Mouse (Mus musculus): ENCODE data around the gene Laptm5. TPM values are rescaled to one million over a fixed set of nuclear protein-coding genes. Genes with fewer than 3 reads are reported as not detected.

Gene Laptm5
- 18.9 and 19.0 TPM in 2 replicates for polyA plus RNA-seq (2012; rRNA removed)

DNA sequence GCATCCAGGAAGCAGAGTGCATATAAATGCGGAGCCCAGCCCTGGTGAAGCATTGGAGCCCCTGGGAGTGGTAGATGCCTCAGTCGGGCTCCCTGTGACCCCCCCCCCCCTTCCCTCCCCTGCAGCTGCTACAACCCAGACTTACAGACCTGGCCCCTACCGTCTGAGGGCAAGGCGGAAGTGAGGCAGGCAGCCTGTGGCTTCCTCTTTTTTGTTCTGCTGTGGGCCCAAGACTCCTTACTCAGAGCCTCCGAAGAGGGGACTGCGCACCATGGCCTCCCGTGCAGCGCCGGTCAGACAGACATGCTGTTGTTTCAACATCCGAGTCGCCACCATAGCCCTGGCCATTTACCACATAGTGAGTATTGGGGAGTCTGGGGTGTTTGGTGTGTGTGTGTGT is at the start of gene Laptm5:
Gene Laptm5 (plus strand): TSS at position 49 of the 400 bp plus-strand sequence.
- TF ChIP-seq POLR2A (IDR thresholded peaks at IDR 0.05; ENCODE audit: borderline replicate concordance, insufficient read depth, low read length) (no peak), CTCF (IDR thresholded peaks at IDR 0.05; ENCODE audit: borderline replicate concordance, insufficient read depth, low read depth, low read length) (no peak)
- 74% methylated on average over 11 of the region's 11 CpGs for WGBS
- DNase-seq, result no peak
- H3K27me3 ChIP-seq (ENCODE audit: control insufficient read depth, insufficient read depth, low read length), result no peaks in the 10 kb centered on the region
- peaks cover 7% of the 10 kb centered on the region; the same call in 1 of the 2 replicates for H3K4me1 ChIP-seq (ENCODE audit: control insufficient read depth, insufficient read depth, low read length)
- H3K27ac ChIP-seq (ENCODE audit: insufficient read depth, low read length), result no peak within 1 kb of the TSS
- no peak within 1 kb of the TSS for H3K4me3 ChIP-seq (replicated peaks; ENCODE audit: insufficient read depth, low read depth, low read length)

DNA sequence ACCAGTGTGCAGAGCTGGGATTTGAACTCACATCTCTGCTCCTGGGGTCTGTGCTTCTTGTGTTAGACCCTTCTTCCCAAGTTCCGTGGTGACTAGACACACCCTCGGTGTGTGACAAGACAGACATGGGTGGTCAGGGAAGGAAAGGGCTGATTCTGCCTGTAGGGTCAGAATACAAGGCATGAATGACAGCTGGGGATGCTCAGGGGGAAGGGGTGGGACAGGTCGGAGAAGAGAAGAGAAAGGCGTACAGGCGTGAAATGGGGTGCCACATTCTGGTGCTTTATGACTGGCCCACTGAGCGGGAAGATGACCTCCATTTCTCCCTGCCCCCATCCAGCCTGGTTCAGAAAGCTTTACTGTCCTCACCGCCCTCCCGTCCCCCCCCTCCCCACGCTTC is 47.5 kb upstream of the Laptm5 start:
- H3K27ac ChIP-seq (ENCODE audit: insufficient read depth, low read length), result no peak overlapping the region
- WGBS, result 46% methylated on average over 8 of the region's 9 CpGs
- no peak for DNase-seq
- H3K27me3 ChIP-seq (ENCODE audit: control insufficient read depth, insufficient read depth, low read length), result no peaks in the 10 kb centered on the region
- no peak for TF ChIP-seq POLR2A (IDR thresholded peaks at IDR 0.05; ENCODE audit: borderline replicate concordance, insufficient read depth, low read length)
- no peak for TF ChIP-seq CTCF (IDR thresholded peaks at IDR 0.05; ENCODE audit: borderline replicate concordance, insufficient read depth, low read depth, low read length)
- H3K4me3 ChIP-seq (replicated peaks; ENCODE audit: insufficient read depth, low read depth, low read length), result no peak overlapping the region
- H3K4me1 ChIP-seq (ENCODE audit: control insufficient read depth, insufficient read depth, low read length), result peaks cover 34% of the 10 kb centered on the region

DNA sequence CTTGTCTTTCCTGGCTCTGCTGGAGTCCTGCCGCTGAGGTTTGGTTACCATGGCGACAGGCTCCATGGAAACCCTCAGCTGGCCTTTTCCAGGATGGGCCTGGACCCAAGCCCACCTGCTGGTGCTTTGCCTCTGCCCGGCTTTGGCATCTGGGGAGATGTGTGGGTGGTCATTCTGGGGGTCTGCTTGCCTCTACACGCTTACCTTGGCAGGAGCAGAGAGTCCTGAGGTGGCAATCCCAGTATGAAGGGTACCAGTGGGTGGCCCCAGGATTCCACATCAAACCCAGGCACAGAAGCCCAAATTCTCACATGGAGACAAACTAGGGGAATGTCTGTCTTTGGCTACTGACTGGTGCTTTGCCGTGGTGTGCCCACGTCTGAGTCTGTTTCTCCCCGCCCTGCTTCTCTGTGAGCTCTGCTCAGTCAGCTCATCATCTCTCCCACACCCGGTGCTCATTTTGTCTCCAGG is 47.0 kb upstream of the Laptm5 start:
- peaks cover 33% of the 10 kb centered on the region for H3K4me1 ChIP-seq (ENCODE audit: control insufficient read depth, insufficient read depth, low read length)
- DNase-seq, result peak; percentile 48 to 54

GRCm38 (mm10) chr4:130867940-130868339 is 45.0 kb upstream of the Laptm5 start:
- H3K27ac ChIP-seq (ENCODE audit: insufficient read depth, low read length), result no peak overlapping the region
- no peaks in the 10 kb centered on the region for H3K27me3 ChIP-seq (ENCODE audit: control insufficient read depth, insufficient read depth, low read length)
- H3K4me1 ChIP-seq (ENCODE audit: control insufficient read depth, insufficient read depth, low read length), result peaks cover 20% of the 10 kb centered on the region
- WGBS, result 82% methylated on average over 6 of the region's 6 CpGs
- TF ChIP-seq POLR2A (IDR thresholded peaks at IDR 0.05; ENCODE audit: borderline replicate concordance, insufficient read depth, low read length) (no peak), CTCF (IDR thresholded peaks at IDR 0.05; ENCODE audit: borderline replicate concordance, insufficient read depth, low read depth, low read length) (no peak)
- DNase-seq, result no peak
- no peak overlapping the region for H3K4me3 ChIP-seq (replicated peaks; ENCODE audit: insufficient read depth, low read depth, low read length)

More for the DNA sequence above, 47.0 kb upstream of the Laptm5 start:
- WGBS, result 45% methylated on average over 8 of the region's 8 CpGs
- H3K27me3 ChIP-seq (ENCODE audit: control insufficient read depth, insufficient read depth, low read length), result no peaks in the 10 kb centered on the region
- no peak overlapping the region for H3K4me3 ChIP-seq (replicated peaks; ENCODE audit: insufficient read depth, low read depth, low read length)
- TF ChIP-seq POLR2A (IDR thresholded peaks at IDR 0.05; ENCODE audit: borderline replicate concordance, insufficient read depth, low read length) (no peak), CTCF (IDR thresholded peaks at IDR 0.05; ENCODE audit: borderline replicate concordance, insufficient read depth, low read depth, low read length) (no peak)
- no peak overlapping the region for H3K27ac ChIP-seq (ENCODE audit: insufficient read depth, low read length)

DNA sequence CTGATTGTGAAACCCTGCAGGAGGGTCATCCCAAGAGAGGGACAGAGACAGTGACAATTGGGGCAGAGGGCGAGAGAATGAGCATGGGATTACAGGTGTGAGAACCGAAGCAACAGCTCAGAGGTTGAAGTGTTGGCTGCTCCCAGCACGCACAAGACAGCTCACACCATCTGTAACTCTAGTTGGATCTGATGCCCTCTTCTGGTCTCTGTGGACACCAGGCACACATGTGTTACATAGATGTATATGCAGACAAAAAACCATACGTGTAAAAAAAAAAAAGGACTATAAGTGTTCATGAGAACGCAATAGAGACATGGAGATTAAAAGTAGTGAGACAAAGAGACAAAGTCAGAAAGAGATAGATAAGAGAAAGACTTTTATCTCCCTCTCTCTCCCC is 44.1 kb upstream of the Laptm5 start:
- no peaks in the 10 kb centered on the region for H3K27me3 ChIP-seq (ENCODE audit: control insufficient read depth, insufficient read depth, low read length)
- H3K4me1 ChIP-seq (ENCODE audit: control insufficient read depth, insufficient read depth, low read length), result peaks cover 17% of the 10 kb centered on the region
- TF ChIP-seq POLR2A (IDR thresholded peaks at IDR 0.05; ENCODE audit: borderline replicate concordance, insufficient read depth, low read length) (no peak), CTCF (IDR thresholded peaks at IDR 0.05; ENCODE audit: borderline replicate concordance, insufficient read depth, low read depth, low read length) (peak; percentile 6; the same call in 1 of the 2 replicates)
- no peak for DNase-seq
- no peak overlapping the region for H3K27ac ChIP-seq (ENCODE audit: insufficient read depth, low read length)
- H3K4me3 ChIP-seq (replicated peaks; ENCODE audit: insufficient read depth, low read depth, low read length), result no peak overlapping the region
- 66% methylated on average over 5 of the region's 5 CpGs for WGBS

- Histone ChIP-seq H3K27me3 (ENCODE audit: control insufficient read depth, insufficient read depth, low read length) (no peaks in the 10 kb centered on the region), H3K27ac (ENCODE audit: insufficient read depth, low read length) (no peak overlapping the region), H3K4me3 (replicated peaks; ENCODE audit: insufficient read depth, low read depth, low read length) (no peak overlapping the region), H3K4me1 (ENCODE audit: control insufficient read depth, insufficient read depth, low read length) (peaks cover 5% of the 10 kb centered on the region; the same call in 1 of the 2 replicates)
- WGBS, result 89% methylated on average over 11 of the region's 11 CpGs
- DNase-seq, result no peak
- TF ChIP-seq CTCF (IDR thresholded peaks at IDR 0.05; ENCODE audit: borderline replicate concordance, insufficient read depth, low read depth, low read length) (no peak), POLR2A (IDR thresholded peaks at IDR 0.05; ENCODE audit: borderline replicate concordance, insufficient read depth, low read length) (no peak)
Measured at GRCm38 (mm10) chr4:130872414-130872813, 40.5 kb upstream of the Laptm5 start.

- no peaks in the 10 kb centered on the region for H3K27me3 ChIP-seq (ENCODE audit: control insufficient read depth, insufficient read depth, low read length)
- no peak overlapping the region for H3K27ac ChIP-seq (ENCODE audit: insufficient read depth, low read length)
- no peak for DNase-seq
Measured at GRCm38 (mm10) chr4:130873440-130873839, 39.5 kb upstream of the Laptm5 start.

GRCm38 (mm10) chr4:130874601-130875000 is 38.3 kb upstream of the Laptm5 start:
- no peak overlapping the region for H3K27ac ChIP-seq (ENCODE audit: insufficient read depth, low read length)
- 2% methylated on average over 10 of the region's 10 CpGs for WGBS
- H3K27me3 ChIP-seq (ENCODE audit: control insufficient read depth, insufficient read depth, low read length), result no peaks in the 10 kb centered on the region
- TF ChIP-seq CTCF (IDR thresholded peaks at IDR 0.05; ENCODE audit: borderline replicate concordance, insufficient read depth, low read depth, low read length) (no peak), POLR2A (IDR thresholded peaks at IDR 0.05; ENCODE audit: borderline replicate concordance, insufficient read depth, low read length) (no peak)
- no peak overlapping the region for H3K4me3 ChIP-seq (replicated peaks; ENCODE audit: insufficient read depth, low read depth, low read length)
- DNase-seq, result peak; percentile 79 to 83
- H3K4me1 ChIP-seq (ENCODE audit: control insufficient read depth, insufficient read depth, low read length), result peaks cover 5% of the 10 kb centered on the region; the same call in 1 of the 2 replicates

More at GRCm38 (mm10) chr4:130873440-130873839, 39.5 kb upstream of the Laptm5 start:
- WGBS, result 90% methylated on average over 5 of the region's 5 CpGs
- Histone ChIP-seq H3K4me3 (replicated peaks; ENCODE audit: insufficient read depth, low read depth, low read length) (no peak overlapping the region), H3K4me1 (ENCODE audit: control insufficient read depth, insufficient read depth, low read length) (peaks cover 5% of the 10 kb centered on the region; the same call in 1 of the 2 replicates)
- TF ChIP-seq CTCF (IDR thresholded peaks at IDR 0.05; ENCODE audit: borderline replicate concordance, insufficient read depth, low read depth, low read length) (peak; percentile 33; the same call in 1 of the 2 replicates), POLR2A (IDR thresholded peaks at IDR 0.05; ENCODE audit: borderline replicate concordance, insufficient read depth, low read length) (no peak)

Measured in cerebellum, adult 2 months (tissue).